8 mouse cellular contexts compared by ENCODE assay signal in genomic region chr6:85915539-85916513, GRCm38 (mm10). TPM values are rescaled to one million over a fixed set of nuclear protein-coding genes. Genes with fewer than 3 reads are reported as not detected.
DNase-seq lines count a peak whose midpoint lies in the region; ATAC-seq and TF ChIP-seq lines count a peak whose summit lies in the region.
"Not testable (repeated sequence)": the region's sequence is repeated elsewhere in the genome, so short reads cannot be mapped to it uniquely, and the experiment has no call there.

Nat8f1 (minus strand) TSS chr6:85915687.

- peak within 1 kb of the TSS; percentile 78 for H3K9ac ChIP-seq in kidney, embryonic 15.5 days

- not testable (repeated sequence) for H3K9me3 ChIP-seq in heart, embryonic 10.5 days; kidney, embryonic 15.5 days (replicated peaks)

- TF ChIP-seq CTCF in bone marrow macrophage, adult 2 months (IDR thresholded peaks at IDR 0.05; ENCODE audit: low read depth, low read length), result not testable (repeated sequence)
- TF ChIP-seq CTCF in embryonic fibroblast, embryonic 13.5 days (IDR thresholded peaks at IDR 0.05; ENCODE audit: borderline replicate concordance, insufficient read depth, low read length), result 0 out of 2 replicates have a peak, but pooled peaks have one; percentile 12

- DNase-seq in A20 (ENCODE audit: low read depth, low spot score) (peak; percentile 95), liver (peak; percentile 91)
- peak; percentile 96 for DNase-seq in heart, embryonic 10.5 days (ENCODE audit: low spot score)
- peak; percentile 83 to 90 for DNase-seq in spleen, postnatal 4 days (ENCODE audit: low spot score in 2 of 2)

- TF ChIP-seq POLR2A in bone marrow macrophage, adult 2 months (IDR thresholded peaks at IDR 0.05; ENCODE audit: borderline replicate concordance, low read depth, low read length), result peak; percentile 87; the same call in 1 of the 2 replicates
- peak; percentile 61 for TF ChIP-seq POLR2A in embryonic fibroblast, embryonic 13.5 days (IDR thresholded peaks at IDR 0.05; ENCODE audit: low read depth, low read length)

- H3K4me3 ChIP-seq in bone marrow macrophage, adult 2 months (ENCODE audit: insufficient read depth, low read length), result peak within 1 kb of the TSS; percentile 69
- peak within 1 kb of the TSS; percentile 69 for H3K4me3 ChIP-seq in embryonic fibroblast, embryonic 13.5 days (ENCODE audit: insufficient read depth, low read length)
- peak within 1 kb of the TSS; percentile 74 for H3K4me3 ChIP-seq in heart, embryonic 10.5 days
- H3K4me3 ChIP-seq in kidney, embryonic 15.5 days (replicated peaks), result peak within 1 kb of the TSS; percentile 68

- peak within 1 kb of the TSS; percentile 84 for H3K27ac ChIP-seq in bone marrow macrophage, adult 2 months (ENCODE audit: insufficient read depth, low read depth, low read length)
- peak within 1 kb of the TSS; percentile 93 for H3K27ac ChIP-seq in embryonic fibroblast, embryonic 13.5 days (ENCODE audit: insufficient read depth, low read length)
- H3K27ac ChIP-seq in heart, embryonic 10.5 days, result peak within 1 kb of the TSS; percentile 90
- peak within 1 kb of the TSS; percentile 94 for H3K27ac ChIP-seq in kidney, embryonic 15.5 days

- H3K4me2 ChIP-seq in kidney, embryonic 15.5 days, result peak within 1 kb of the TSS; percentile 76

- peak; percentile 97 for ATAC-seq in kidney, embryonic 15.5 days (replicated peaks; ENCODE audit: low FRiP score)
- ATAC-seq in monocyte, adult 5-6 weeks (replicated peaks; ENCODE audit: insufficient number of reproducible peaks, low FRiP score, low TSS enrichment, poor library complexity, severe bottlenecking), result peak; percentile 82

- H3K4me1 ChIP-seq in bone marrow macrophage, adult 2 months (ENCODE audit: control insufficient read depth, insufficient read depth, low read length); embryonic fibroblast, embryonic 13.5 days (ENCODE audit: control insufficient read depth, insufficient read depth, low read length): not testable (repeated sequence)
- peaks cover 12% of the 10 kb centered on the region for H3K4me1 ChIP-seq in heart, embryonic 10.5 days
- peaks cover 13% of the 10 kb centered on the region for H3K4me1 ChIP-seq in kidney, embryonic 15.5 days

- WGBS in heart, embryonic 10.5 days, result under 1% methylated on average over 61 of the region's 61 CpGs
- under 1% methylated on average over 61 of the region's 61 CpGs for WGBS in kidney, embryonic 15.5 days

- H3K27me3 ChIP-seq in heart, embryonic 10.5 days (ENCODE audit: insufficient read depth, poor library complexity, severe bottlenecking); kidney, embryonic 15.5 days: not testable (repeated sequence)

- not testable (repeated sequence) for H3K36me3 ChIP-seq in heart, embryonic 10.5 days; kidney, embryonic 15.5 days

RNA-seq across cellular contexts. Expression of gene Nat8f1, which starts in this region (rescaled TPM):
- 3.9 and 9.7 TPM in 2 replicates for polyA plus RNA-seq in bone marrow macrophage, adult 2 months (2012; ENCODE audit: insufficient read depth, insufficient read length, missing spikeins)
- polyA plus RNA-seq in embryonic fibroblast, embryonic 13.5 days (2011; ENCODE audit: insufficient read length, low read depth, missing spikeins), result 1.5 TPM in 2 replicates
- polyA plus RNA-seq in heart, embryonic 10.5 days (2016; fragmentation: Nextera tagmentation; extraction: Ambion mirVana), result 4.3 and 5.8 TPM in 2 replicates
- 46.6 and 52.7 TPM in 2 replicates for polyA plus RNA-seq in kidney, embryonic 15.5 days (2015; fragmentation: Nextera tagmentation; extraction: Ambion mirVana)
- total RNA-seq in monocyte, adult 5-6 weeks (2017), result 2.8 to 8.0 TPM (median 3.5 TPM) in 3 replicates

Comparison
In these comparisons a context has a peak if more than half of its experiments do, and no peak if none do; other contexts are left out.
1. Peak in every context shown above with its lines: DNase-seq, ATAC-seq, H3K4me3 ChIP-seq and H3K27ac ChIP-seq.